Mouse (Mus musculus): ENCODE data around the gene Yars2. TPM values are rescaled to one million over a fixed set of nuclear protein-coding genes. Genes with fewer than 3 reads are reported as not detected.
"Not testable (repeated sequence)": the region's sequence is repeated elsewhere in the genome, so short reads cannot be mapped to it uniquely, and the experiment has no call there.

Yars2 gene
- 10 to 100 TPM; 20.1 to 21.0 TPM for total RNA-seq (2021)
- long read RNA-seq, experiment 1, transcript Yars2-201 (5 exons, 1,574 nt), result major isoform, 32 of 40 reads
- long read RNA-seq, experiment 1, partial matches to known transcripts, result 1 of 40 reads
- long read RNA-seq, experiment 1, other reads (novel, unspliced or antisense), result 3 of 40 reads
- long read RNA-seq, experiment 2, transcript Yars2-201 (5 exons, 1,574 nt), result major isoform, 28 of 34 reads
- long read RNA-seq, experiment 2, partial matches to known transcripts, result 0 of 34 reads
- long read RNA-seq, experiment 2, other reads (novel, unspliced or antisense), result 2 of 34 reads

DNA sequence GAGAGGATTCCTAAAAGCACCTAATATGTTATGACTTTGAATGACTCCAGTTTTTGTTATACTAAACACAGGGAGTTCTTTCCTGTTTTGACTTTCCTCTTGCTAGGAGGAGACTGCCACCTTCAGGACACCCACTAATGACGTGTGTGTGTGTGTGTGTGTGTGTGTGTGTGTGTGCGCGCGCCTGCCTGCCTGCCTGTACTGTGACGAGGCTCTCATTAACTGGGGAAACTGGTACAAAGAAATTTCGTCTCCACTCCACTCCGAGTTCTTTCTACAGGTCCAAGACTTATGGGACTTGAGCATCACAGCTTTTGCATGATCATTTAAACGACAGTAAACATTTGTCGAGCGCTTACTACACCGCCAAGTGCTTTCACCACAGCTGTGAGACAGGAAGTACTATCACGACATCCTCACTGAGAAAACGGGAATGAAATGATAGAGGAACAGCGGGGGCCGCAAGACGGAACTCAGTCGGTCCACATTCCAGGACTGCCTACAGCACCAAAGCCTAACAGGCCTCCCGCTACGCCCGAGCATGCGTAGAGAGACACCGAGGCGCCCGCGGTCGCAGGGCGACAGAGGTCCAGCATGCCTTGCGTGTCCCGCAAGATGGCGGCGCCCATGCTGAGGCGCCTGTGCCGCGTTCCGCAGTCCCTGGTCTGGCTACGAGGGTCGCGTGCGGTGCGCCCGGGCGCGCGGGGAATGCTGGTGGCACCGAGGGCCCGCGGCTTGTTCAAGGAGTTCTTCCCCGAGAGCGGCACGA is at the start of gene Yars2:
Gene Yars2 (plus strand): TSS at position 597 of the 769 bp plus-strand sequence.
- DNase-seq, result peak; percentile 90

DNA sequence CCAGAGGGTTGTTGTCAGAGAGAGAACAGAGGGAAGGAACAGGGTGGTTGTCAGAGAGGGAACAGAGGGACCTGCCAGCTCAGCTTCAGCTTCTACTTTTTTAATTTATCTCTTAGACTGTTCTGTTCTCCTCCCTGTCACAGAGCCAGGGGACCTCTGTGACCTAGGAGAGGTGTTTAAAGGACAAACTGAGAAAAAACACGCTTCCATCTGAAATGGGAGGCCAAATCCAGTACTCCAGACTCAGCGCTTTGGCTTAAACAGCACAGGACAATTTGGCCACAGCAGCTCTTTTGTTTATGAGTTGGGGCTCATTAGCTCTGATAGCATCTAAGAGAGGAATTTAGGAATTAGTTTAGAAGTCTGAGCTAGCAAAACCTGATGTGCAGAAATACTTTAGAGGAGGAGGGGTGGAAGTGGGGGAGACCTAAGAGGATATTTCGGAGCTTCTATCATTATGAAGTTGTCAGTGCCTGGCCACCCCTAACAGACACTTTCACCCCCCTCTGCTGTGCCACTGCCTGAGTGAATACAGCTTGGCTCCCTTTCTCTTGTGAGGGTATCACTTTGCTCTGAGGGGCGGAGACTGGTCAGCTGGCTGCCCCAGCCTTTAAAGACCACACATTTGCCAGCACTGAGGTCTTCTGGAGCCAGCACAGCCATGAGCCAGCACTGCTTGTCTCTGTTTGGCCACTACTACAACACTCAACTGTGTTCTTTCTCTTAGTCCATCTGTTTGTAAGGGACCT is 49.3 kb upstream of the Yars2 start:
- peak; percentile 34 for DNase-seq

GRCm38 (mm10) chr16:16255217-16255616 is 47.5 kb upstream of the Yars2 start:
- no peak for DNase-seq

GRCm38 (mm10) chr16:16255874-16256273 is 46.9 kb upstream of the Yars2 start:
- DNase-seq, result no peak

GRCm38 (mm10) chr16:16256672-16257071 is 46.1 kb upstream of the Yars2 start:
- no peak for DNase-seq

DNA sequence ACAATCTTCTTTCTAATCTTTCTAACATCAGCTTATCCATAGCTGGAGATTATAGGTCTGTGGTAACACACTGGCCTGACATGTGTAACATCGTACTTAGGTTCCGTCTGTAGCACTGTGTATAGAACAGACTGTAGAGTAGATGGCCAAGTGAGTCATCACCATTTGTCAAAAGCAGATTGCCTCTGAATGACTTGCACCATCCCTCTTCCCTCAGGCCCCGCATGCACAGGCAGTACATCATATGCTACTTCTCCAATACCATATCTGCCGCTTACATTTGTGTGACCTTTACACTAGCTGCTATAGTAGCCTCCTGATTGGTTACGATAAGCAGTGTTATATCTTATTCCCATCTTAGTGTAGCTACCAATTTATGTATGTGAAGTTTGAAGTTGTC is 41.9 kb upstream of the Yars2 start:
- no peak for DNase-seq

- DNase-seq, result no peak
These were observed 41.3 kb upstream of the Yars2 start for GRCm38 (mm10) chr16:16261481-16261880.

DNA sequence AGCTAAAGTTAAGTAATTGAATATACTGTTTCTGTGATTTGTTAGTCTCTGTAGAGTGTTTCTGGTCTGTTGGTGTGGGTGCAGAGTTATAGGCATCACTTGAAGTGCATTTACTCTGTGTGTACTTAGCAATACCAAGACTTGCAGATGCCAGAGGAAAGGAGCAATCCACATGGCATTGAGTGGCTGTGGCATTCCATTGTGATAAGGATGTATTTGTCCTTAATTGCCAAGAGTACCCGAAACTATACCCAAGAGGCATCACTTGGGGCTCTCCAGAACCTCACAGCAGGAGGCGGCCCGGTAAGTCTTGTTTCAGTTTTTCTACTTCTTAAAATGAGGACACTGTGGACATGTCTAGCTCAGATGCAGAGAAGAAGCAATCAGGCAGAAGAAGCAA is 40.3 kb upstream of the Yars2 start:
- no peak for DNase-seq

- no peak for DNase-seq
These were observed 29.8 kb upstream of the Yars2 start for GRCm38 (mm10) chr16:16272978-16273377.

GRCm38 (mm10) chr16:16273752-16274151 is 29.0 kb upstream of the Yars2 start:
- DNase-seq, result no peak

- peak; percentile 13 for DNase-seq
These were observed 518 bp downstream of the Yars2 start for GRCm38 (mm10) chr16:16303138-16303827.

DNA sequence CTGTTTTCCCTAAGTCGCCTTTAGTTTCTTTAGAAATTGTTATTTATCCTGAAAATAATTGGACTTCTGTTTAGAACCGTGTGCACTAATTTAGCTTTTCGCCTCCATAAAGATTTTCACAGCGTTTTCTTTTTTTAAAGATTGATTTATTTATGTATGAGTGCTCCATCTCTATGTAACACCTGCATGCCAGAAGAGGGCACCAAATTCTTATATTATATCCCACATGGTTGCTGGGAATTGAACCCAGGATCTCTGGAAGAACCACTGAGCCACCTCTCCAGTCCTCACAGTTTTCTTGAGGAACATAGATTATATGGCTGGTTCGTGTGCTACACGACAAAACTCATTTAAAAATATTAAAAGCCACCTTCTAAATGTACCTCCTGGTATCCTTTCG is 1.1 kb downstream of the Yars2 start:
- DNase-seq, result no peak

GRCm38 (mm10) chr16:16311319-16311718 is 8.6 kb downstream of the Yars2 start:
- DNase-seq, result no peak

- no peak for DNase-seq
These were observed 23.1 kb downstream of the Yars2 start for GRCm38 (mm10) chr16:16325775-16326336.

DNA sequence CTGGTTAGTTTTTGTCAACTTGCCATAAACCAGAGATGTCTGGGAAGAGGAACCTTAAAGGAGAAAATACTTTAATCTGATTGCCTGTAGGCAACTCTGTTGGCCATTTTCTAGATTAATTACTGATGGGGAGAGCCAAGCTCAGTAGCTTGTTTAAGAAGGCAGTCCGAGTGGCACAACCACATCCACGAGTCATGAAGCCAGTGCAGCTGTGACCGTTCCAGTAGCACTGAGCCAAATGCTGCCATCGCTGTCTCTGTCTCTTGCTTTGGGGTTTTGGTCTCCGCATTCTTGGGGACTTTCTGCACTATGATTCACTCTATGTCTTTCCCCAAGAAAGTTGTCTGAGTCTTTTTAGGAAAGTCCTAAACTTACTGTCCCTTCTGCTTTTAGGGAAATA is 43.7 kb downstream of the Yars2 start:
- DNase-seq, result no peak

DNA sequence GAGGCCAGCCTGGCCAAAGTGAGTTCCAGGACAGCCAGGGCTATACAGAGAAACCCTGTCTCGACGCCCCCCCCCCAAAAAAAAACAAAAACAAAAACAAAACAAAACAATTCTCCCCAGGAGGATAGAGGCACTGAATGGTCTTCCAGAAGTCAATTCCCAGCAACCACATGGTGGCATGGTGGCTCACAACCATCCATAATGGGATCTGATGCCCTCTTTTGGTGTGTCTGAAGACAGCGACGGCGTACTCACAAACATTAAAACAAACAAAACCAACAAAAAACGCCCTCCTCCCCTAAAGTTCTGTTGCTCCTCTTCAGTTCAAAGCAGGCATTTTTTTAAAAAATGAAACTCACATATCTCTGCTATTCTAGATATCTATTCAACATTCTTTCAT is 55.1 kb downstream of the Yars2 start:
- DNase-seq, result no peak

DNA sequence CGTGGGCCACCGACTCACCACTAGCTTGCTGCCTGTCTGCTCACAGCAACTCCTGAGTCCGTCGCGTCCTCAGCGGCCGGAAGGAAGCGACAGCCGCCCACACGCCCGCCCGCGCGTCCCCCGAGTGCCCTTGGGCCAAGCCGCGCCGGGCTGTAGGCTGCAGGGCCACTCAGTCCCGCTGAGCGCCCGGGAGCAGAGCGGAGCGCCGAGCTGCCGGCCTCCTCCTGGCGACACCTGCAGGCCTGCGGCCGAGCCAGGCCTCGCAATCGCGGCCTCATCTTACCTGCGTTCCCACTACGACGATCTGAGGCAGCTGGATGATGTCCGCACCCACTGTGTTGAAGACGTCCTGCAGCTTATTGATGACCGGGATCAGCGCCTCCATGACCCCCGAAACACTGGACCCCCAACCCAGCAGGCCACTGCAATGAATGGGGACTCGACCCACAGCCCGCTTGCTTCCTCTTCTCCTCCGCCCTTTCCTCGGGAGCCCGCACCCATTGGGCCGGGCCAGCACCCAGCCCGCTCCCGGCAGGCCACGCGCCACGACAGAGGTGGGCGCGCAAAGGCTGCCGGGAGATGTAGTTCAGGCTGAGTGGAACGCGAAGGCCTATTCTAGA is 55.8 kb downstream of the Yars2 start, which contains the start of gene Dnm1l:
Gene Dnm1l (minus strand): TSS at position 479 of the 620 bp plus-strand sequence.
- peak; percentile 90 for DNase-seq

DNA sequence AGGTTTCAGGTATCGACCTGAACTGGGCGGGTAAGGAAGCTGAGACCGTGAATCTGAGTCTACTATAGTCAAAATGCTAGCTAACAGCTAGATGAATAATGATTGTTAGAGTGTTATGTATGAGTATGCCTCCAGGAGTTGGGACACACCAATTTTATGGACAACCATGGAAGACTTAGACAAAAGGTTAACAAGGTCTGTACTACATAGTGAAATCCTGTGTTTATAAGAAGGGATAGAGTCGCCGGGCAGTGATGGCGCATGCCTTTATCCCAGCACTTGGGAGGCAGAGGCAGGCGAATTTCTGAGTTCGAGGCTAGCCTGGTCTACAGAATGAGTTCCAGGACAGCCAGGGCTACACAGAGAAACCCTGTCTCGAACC is 56.3 kb downstream of the Yars2 start:
- DNase-seq, result not testable (repeated sequence)
